Mouse (Mus musculus): ENCODE results near the gene Hmgxb4.
A peak's percentile ranks its signal among the peaks of the same experiment; 100 is the strongest.

Hmgxb4 gene

GRCm38 (mm10) chr8:75071627-75072346 lies 78.6 kb downstream of the Hmgxb4 start:
- DNase-seq (ENCODE audit: low spot score) = peak; percentile 88

DNA sequence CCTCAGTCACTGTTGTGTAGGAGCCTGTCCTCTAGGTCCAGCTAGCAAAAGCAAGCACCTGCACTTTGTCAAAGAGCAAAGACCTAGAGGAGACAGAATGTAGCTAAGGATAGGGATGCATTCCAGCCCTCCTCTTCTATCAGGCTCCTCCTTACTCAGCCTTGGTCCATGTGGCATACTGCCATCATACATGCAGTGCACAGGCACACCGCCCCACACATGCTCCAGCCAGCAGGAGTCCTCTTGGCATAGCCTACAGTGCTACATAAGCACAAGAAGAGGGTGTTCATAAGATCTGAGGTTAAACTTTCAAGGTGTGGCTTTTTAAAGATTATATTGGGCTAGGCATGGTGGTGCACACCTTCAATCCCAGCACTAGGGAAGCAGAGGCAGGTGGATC lies 81.7 kb downstream of the Hmgxb4 start:
- no peak for DNase-seq (ENCODE audit: low spot score)

DNA sequence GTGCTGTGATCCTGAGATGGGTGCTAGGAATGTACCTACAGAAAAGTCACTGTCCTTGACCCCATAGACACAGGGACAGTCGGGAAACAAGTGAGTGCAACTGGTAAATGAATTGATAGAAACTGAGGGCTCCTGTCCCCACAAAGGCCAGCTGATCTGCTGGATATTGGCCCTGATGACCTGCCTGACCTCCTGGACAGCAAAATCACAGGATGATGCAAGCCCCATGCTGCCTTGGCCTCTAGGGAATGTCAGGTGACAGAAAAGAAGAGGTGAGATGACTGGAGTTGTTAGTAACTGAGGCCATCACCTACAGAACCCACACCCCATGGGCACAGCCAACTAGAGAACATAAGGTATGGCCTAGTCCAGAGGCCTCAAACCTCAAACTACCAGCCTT lies 85.1 kb downstream of the Hmgxb4 start:
- DNase-seq (ENCODE audit: low spot score) = no peak

GRCm38 (mm10) chr8:75078851-75079250 lies 85.7 kb downstream of the Hmgxb4 start:
- no peak for DNase-seq (ENCODE audit: low spot score)

Data from testis, postnatal 10 days (tissue).